Mouse (Mus musculus) small intestine, adult 2 months (tissue): Measurements from ENCODE around the gene Rpl12. TPM values are rescaled to one million over a fixed set of nuclear protein-coding genes. Genes with fewer than 3 reads are reported as not detected.

Source experiments
- H3K27ac ChIP-seq: fragments of 200-500 bp; 2 replicates; pipeline ENCODE4 v1.5.1; 2012; ENCODE audit warnings: low read depth, low read length, control low read depth, inconsistent platforms; ENCODE audit not compliant: insufficient read depth
- H3K27me3 ChIP-seq: fragments of 200-500 bp; 2 replicates; pipeline ENCODE4 v1.6.1; 2012; ENCODE audit warnings: mild to moderate bottlenecking, moderate library complexity, low read length, inconsistent platforms; ENCODE audit not compliant: control insufficient read depth, insufficient read depth
- H3K36me3 ChIP-seq: fragments of 200-500 bp; 2 replicates; pipeline ENCODE4 v1.6.1; 2012; ENCODE audit warnings: mild to moderate bottlenecking, low read length, control low read depth, inconsistent platforms; ENCODE audit not compliant: control insufficient read depth, insufficient read depth
- H3K4me1 ChIP-seq: fragments of 200-500 bp; 2 replicates; pipeline ENCODE4 v1.6.1; 2012; ENCODE audit warnings: low read length, inconsistent platforms, mixed read lengths; ENCODE audit not compliant: control insufficient read depth, insufficient read depth, insufficient read length
- H3K4me3 ChIP-seq: fragments of 200-500 bp; 2 replicates; pipeline ENCODE4 v1.5.1; 2012; ENCODE audit warnings: low read depth, mild to moderate bottlenecking, control low read depth, inconsistent platforms, low read length, moderate library complexity
- CTCF ChIP-seq: fragments of 200-500 bp; IDR thresholded peaks from 2 replicates; pipeline ENCODE4 v1.5.1; 2012; ENCODE audit warnings: low read depth, mild to moderate bottlenecking, control low read depth, inconsistent platforms, low read length, moderate library complexity, mixed read lengths; ENCODE audit not compliant: insufficient replicate concordance, insufficient read length; ENCODE audit errors: extremely low read depth
- POLR2A ChIP-seq: fragments of 200-500 bp; IDR thresholded peaks from 2 replicates; pipeline ENCODE4 v1.6.1; 2012; ENCODE audit warnings: low read depth, mild to moderate bottlenecking, control low read depth, inconsistent platforms, low read length, moderate library complexity
- WGBS: fragments of 180-500 bp; shearing (Covaris S2); methylation state at CpG from one replicate; pipeline ENCODE4 v1.1.7; 2018; 5-methylcytosine and 5-hydroxymethylcytosine counted together
- polyA plus RNA-seq: library from polyadenylated mRNA; depleted of rRNA; stranded (reverse); fragments of >200 nt; gene quantifications from 2 replicates; pipeline ENCODE4 v1.2.3, GENCODE M21; 2012

Gene Rpl12
- polyA plus RNA-seq, 1 experiment = 161 TPM

GRCm38 (mm10) chr2:32964659-32965457 is 3.5 kb downstream of the Rpl12 start:
- peaks cover 5% of the 10 kb centered on the region for H3K4me1 ChIP-seq
- peaks cover 26% of the 10 kb centered on the region for H3K36me3 ChIP-seq
- no peak for TF ChIP-seq POLR2A
- no peak for TF ChIP-seq CTCF
- H3K27ac ChIP-seq = no peak overlapping the region
- WGBS = 38% methylated on average over 10 of the region's 10 CpGs
- H3K27me3 ChIP-seq = no peaks in the 10 kb centered on the region
- H3K4me3 ChIP-seq = no peak overlapping the region

- H3K36me3 ChIP-seq = peaks cover 26% of the 10 kb centered on the region
- no peak overlapping the region for H3K27ac ChIP-seq
- no peak overlapping the region for H3K4me3 ChIP-seq
- TF ChIP-seq CTCF (no peak), POLR2A (no peak)
- no peaks in the 10 kb centered on the region for H3K27me3 ChIP-seq
- peaks cover 2% of the 10 kb centered on the region; the same call in 1 of the 2 replicates for H3K4me1 ChIP-seq
- 12% methylated on average over 7 of the region's 7 CpGs for WGBS
Measured at GRCm38 (mm10) chr2:32965511-32966183, 4.3 kb downstream of the Rpl12 start.

- WGBS = 3% methylated on average over 13 of the region's 13 CpGs
- Histone ChIP-seq H3K27me3 (no peaks in the 10 kb centered on the region), H3K4me3 (peak overlapping the region; percentile 80), H3K27ac (peak overlapping the region; percentile 95), H3K36me3 (peaks cover 26% of the 10 kb centered on the region), H3K4me1 (no peaks in the 10 kb centered on the region; the same call in 1 of the 2 replicates)
- TF ChIP-seq POLR2A (no peak), CTCF (no peak)
Measured at GRCm38 (mm10) chr2:32966184-32966688, 4.9 kb downstream of the Rpl12 start.

GRCm38 (mm10) chr2:32966689-32967631 is 5.6 kb downstream of the Rpl12 start:
- peaks cover 26% of the 10 kb centered on the region for H3K36me3 ChIP-seq
- peak overlapping the region; percentile 80 for H3K4me3 ChIP-seq
- no peaks in the 10 kb centered on the region; the same call in 1 of the 2 replicates for H3K4me1 ChIP-seq
- peak overlapping the region; percentile 95 for H3K27ac ChIP-seq
- whole genome bisulfite sequencing = under 1% methylated on average over 55 of the region's 55 CpGs
- TF ChIP-seq POLR2A (peak; percentile 53; the same call in 1 of the 2 replicates), CTCF (peak; percentile 65; the same call in 1 of the 2 replicates)
- no peaks in the 10 kb centered on the region for H3K27me3 ChIP-seq

GRCm38 (mm10) chr2:32968024-32968614 is 6.8 kb downstream of the Rpl12 start:
- Histone ChIP-seq H3K36me3 (peaks cover 18% of the 10 kb centered on the region), H3K27ac (no peak overlapping the region), H3K4me1 (no peaks in the 10 kb centered on the region; the same call in 1 of the 2 replicates), H3K4me3 (no peak overlapping the region), H3K27me3 (no peaks in the 10 kb centered on the region)
- TF ChIP-seq CTCF (no peak), POLR2A (no peak)
- 76% methylated on average over 9 of the region's 9 CpGs for WGBS

GRCm38 (mm10) chr2:32969326-32969725 is 8.0 kb downstream of the Rpl12 start:
- peaks cover 6% of the 10 kb centered on the region for H3K36me3 ChIP-seq
- H3K27ac ChIP-seq = no peak overlapping the region
- 73% methylated on average over 8 of the region's 8 CpGs for WGBS
- H3K4me3 ChIP-seq = no peak overlapping the region
- no peaks in the 10 kb centered on the region; the same call in 1 of the 2 replicates for H3K4me1 ChIP-seq
- TF ChIP-seq CTCF = no peak
- TF ChIP-seq POLR2A = no peak
- H3K27me3 ChIP-seq = no peaks in the 10 kb centered on the region
